Mouse (Mus musculus): ENCODE results near the gene Ddx46. TPM values are rescaled to one million over a fixed set of nuclear protein-coding genes. Genes with fewer than 3 reads are reported as not detected.
"Not testable (repeated sequence)": the region's sequence is repeated elsewhere in the genome, so short reads cannot be mapped to it uniquely, and the experiment has no call there.

Gene Ddx46
- polyA plus RNA-seq, 1 experiment, result 15.2 TPM

- Histone ChIP-seq H3K79me3 (ENCODE audit: low read depth) (peaks cover 43% of the 10 kb centered on the region), H3ac (ENCODE audit: control insufficient read depth, insufficient read length, low read depth) (peak within 1 kb of the TSS; percentile 73)
- TF ChIP-seq MAX (IDR thresholded peaks at IDR 0.05) (peak; percentile 81), MYOD1 (IDR thresholded peaks at IDR 0.05; ENCODE audit: control insufficient read depth, insufficient read length, low read depth) (peak; percentile 47), CEBPB (IDR thresholded peaks at IDR 0.05; ENCODE audit: low read depth) (no peak)
These were observed 57.9 kb downstream of the Ddx46 start, which contains the start of gene B230219D22Rik for GRCm38 (mm10) chr13:55692535-55693242. TSS of gene B230219D22Rik (plus strand) at chr13:55693124.

GRCm38 (mm10) chr13:55693243-55693721, 58.5 kb downstream of the Ddx46 start:
- Histone ChIP-seq H3K36me3 (ENCODE audit: control insufficient read depth, insufficient read depth) (peaks cover 12% of the 10 kb centered on the region), H3ac (ENCODE audit: control insufficient read depth, insufficient read length, low read depth) (peak overlapping the region; percentile 73), H3K79me3 (ENCODE audit: low read depth) (peaks cover 49% of the 10 kb centered on the region), H3K79me2 (ENCODE audit: control insufficient read depth, insufficient read depth) (peaks cover 54% of the 10 kb centered on the region), H3K4me3 (ENCODE audit: insufficient read depth, poor library complexity, severe bottlenecking) (peak overlapping the region; percentile 76), H3K27me3 (ENCODE audit: control insufficient read depth, insufficient read depth, insufficient read length) (no peaks in the 10 kb centered on the region)
- TF ChIP-seq MYOG (IDR thresholded peaks at IDR 0.05; ENCODE audit: control insufficient read depth, extremely low read depth, insufficient read length) (no peak), CTCF (IDR thresholded peaks at IDR 0.05; ENCODE audit: control insufficient read depth, insufficient read depth, insufficient read length) (no peak), MYOD1 (IDR thresholded peaks at IDR 0.05; ENCODE audit: control insufficient read depth, insufficient read length, low read depth) (no peak), CEBPB (IDR thresholded peaks at IDR 0.05; ENCODE audit: low read depth) (no peak), USF1 (IDR thresholded peaks at IDR 0.05; ENCODE audit: low read depth) (no peak), MAX (IDR thresholded peaks at IDR 0.05) (no peak)

More at GRCm38 (mm10) chr13:55692535-55693242, 57.9 kb downstream of the Ddx46 start, which contains the start of gene B230219D22Rik:
- Histone ChIP-seq H3K36me3 (ENCODE audit: control insufficient read depth, insufficient read depth) (peaks cover 6% of the 10 kb centered on the region), H3K4me3 (ENCODE audit: insufficient read depth, poor library complexity, severe bottlenecking) (peak within 1 kb of the TSS; percentile 76), H3K27me3 (ENCODE audit: control insufficient read depth, insufficient read depth, insufficient read length) (no peaks in the 10 kb centered on the region), H3K79me2 (ENCODE audit: control insufficient read depth, insufficient read depth) (peaks cover 49% of the 10 kb centered on the region)

DNA sequence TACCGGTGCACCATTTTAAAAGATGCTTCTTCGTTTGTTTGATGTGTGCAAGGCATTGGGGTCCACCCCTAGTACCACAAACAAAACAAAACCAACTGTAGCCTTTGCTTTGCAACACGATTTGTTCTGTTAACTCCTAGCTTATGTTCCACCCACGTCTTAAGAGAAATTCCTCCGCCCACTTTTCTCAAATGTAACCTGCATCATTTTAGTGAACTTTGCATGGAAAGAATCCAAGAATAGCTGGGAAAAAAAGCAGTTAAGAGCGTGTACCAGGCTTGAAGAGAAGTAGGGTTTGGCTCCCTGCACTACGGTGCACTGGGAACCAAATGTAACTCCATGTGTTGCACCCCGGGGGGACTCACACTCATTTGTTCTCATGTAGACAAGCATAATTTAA, 59.3 kb downstream of the Ddx46 start:
- peak overlapping the region; percentile 70 for H3ac ChIP-seq (ENCODE audit: control insufficient read depth, insufficient read length, low read depth)
- H3K27me3 ChIP-seq (ENCODE audit: control insufficient read depth, insufficient read depth, insufficient read length), result no peaks in the 10 kb centered on the region
- peaks cover 20% of the 10 kb centered on the region for H3K36me3 ChIP-seq (ENCODE audit: control insufficient read depth, insufficient read depth)

DNA sequence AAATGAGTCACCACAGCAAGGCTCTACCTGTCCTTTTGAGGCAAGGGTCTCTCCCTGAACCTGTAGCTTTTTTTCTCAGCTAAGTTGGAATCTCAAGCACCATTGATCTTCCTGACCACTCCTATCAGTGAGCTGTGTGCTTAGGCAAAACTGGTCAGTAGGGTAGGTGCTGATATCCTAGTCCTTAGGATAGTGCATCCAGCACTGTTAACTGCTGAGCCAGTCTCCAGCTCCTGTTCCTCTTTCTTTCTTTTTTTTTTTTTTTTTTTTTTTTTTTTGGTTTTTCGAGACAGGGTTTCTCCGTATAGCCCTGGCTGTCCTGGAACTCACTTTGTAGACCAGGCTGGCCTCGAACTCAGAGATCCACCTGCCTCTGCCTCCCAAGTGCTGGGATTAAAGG, 61.2 kb downstream of the Ddx46 start:
- H3K4me3 ChIP-seq (ENCODE audit: insufficient read depth, poor library complexity, severe bottlenecking); H3K27me3 ChIP-seq (ENCODE audit: control insufficient read depth, insufficient read depth, insufficient read length); H3ac ChIP-seq (ENCODE audit: control insufficient read depth, insufficient read length, low read depth): not testable (repeated sequence)
- peaks cover 36% of the 10 kb centered on the region for H3K36me3 ChIP-seq (ENCODE audit: control insufficient read depth, insufficient read depth)
- peaks cover 73% of the 10 kb centered on the region for H3K79me3 ChIP-seq (ENCODE audit: low read depth)
- H3K79me2 ChIP-seq (ENCODE audit: control insufficient read depth, insufficient read depth), result peaks cover 82% of the 10 kb centered on the region

More for the DNA sequence above, 59.3 kb downstream of the Ddx46 start:
- TF ChIP-seq MAX (IDR thresholded peaks at IDR 0.05) (no peak), CEBPB (IDR thresholded peaks at IDR 0.05; ENCODE audit: low read depth) (no peak), MYOD1 (IDR thresholded peaks at IDR 0.05; ENCODE audit: control insufficient read depth, insufficient read length, low read depth) (no peak), USF1 (IDR thresholded peaks at IDR 0.05; ENCODE audit: low read depth) (no peak), FOSL1 (IDR thresholded peaks at IDR 0.05; ENCODE audit: insufficient read depth, low read length, poor library complexity, severe bottlenecking) (no peak), MYOG (IDR thresholded peaks at IDR 0.05; ENCODE audit: control insufficient read depth, extremely low read depth, insufficient read length) (no peak), CTCF (IDR thresholded peaks at IDR 0.05; ENCODE audit: control insufficient read depth, insufficient read depth, insufficient read length) (no peak)
- peaks cover 57% of the 10 kb centered on the region for H3K79me3 ChIP-seq (ENCODE audit: low read depth)
- peak overlapping the region; percentile 76 for H3K4me3 ChIP-seq (ENCODE audit: insufficient read depth, poor library complexity, severe bottlenecking)
- H3K79me2 ChIP-seq (ENCODE audit: control insufficient read depth, insufficient read depth), result peaks cover 63% of the 10 kb centered on the region

- H3K36me3 ChIP-seq (ENCODE audit: control insufficient read depth, insufficient read depth), result peaks cover 55% of the 10 kb centered on the region
- TF ChIP-seq USF1 (IDR thresholded peaks at IDR 0.05; ENCODE audit: low read depth) (no peak), MYOG (IDR thresholded peaks at IDR 0.05; ENCODE audit: control insufficient read depth, extremely low read depth, insufficient read length) (no peak), FOSL1 (IDR thresholded peaks at IDR 0.05; ENCODE audit: insufficient read depth, low read length, poor library complexity, severe bottlenecking) (no peak), MAX (IDR thresholded peaks at IDR 0.05) (no peak), CEBPB (IDR thresholded peaks at IDR 0.05; ENCODE audit: low read depth) (no peak), CTCF (IDR thresholded peaks at IDR 0.05; ENCODE audit: control insufficient read depth, insufficient read depth, insufficient read length) (no peak), MYOD1 (IDR thresholded peaks at IDR 0.05; ENCODE audit: control insufficient read depth, insufficient read length, low read depth) (no peak)
- H3K4me3 ChIP-seq (ENCODE audit: insufficient read depth, poor library complexity, severe bottlenecking), result no peak overlapping the region
- H3ac ChIP-seq (ENCODE audit: control insufficient read depth, insufficient read length, low read depth), result no peak overlapping the region
- H3K79me3 ChIP-seq (ENCODE audit: low read depth), result peaks cover 37% of the 10 kb centered on the region
- H3K27me3 ChIP-seq (ENCODE audit: control insufficient read depth, insufficient read depth, insufficient read length), result no peaks in the 10 kb centered on the region
- H3K79me2 ChIP-seq (ENCODE audit: control insufficient read depth, insufficient read depth), result peaks cover 49% of the 10 kb centered on the region
These were observed 69.5 kb downstream of the Ddx46 start for GRCm38 (mm10) chr13:55704301-55704700.

- Histone ChIP-seq H3ac (ENCODE audit: control insufficient read depth, insufficient read length, low read depth) (no peak overlapping the region), H3K4me3 (ENCODE audit: insufficient read depth, poor library complexity, severe bottlenecking) (no peak overlapping the region), H3K36me3 (ENCODE audit: control insufficient read depth, insufficient read depth) (no peaks in the 10 kb centered on the region), H3K27me3 (ENCODE audit: control insufficient read depth, insufficient read depth, insufficient read length) (no peaks in the 10 kb centered on the region), H3K79me3 (ENCODE audit: low read depth) (peaks cover 4% of the 10 kb centered on the region), H3K79me2 (ENCODE audit: control insufficient read depth, insufficient read depth) (peaks cover 25% of the 10 kb centered on the region)
- no peak for TF ChIP-seq FOSL1 (IDR thresholded peaks at IDR 0.05; ENCODE audit: insufficient read depth, low read length, poor library complexity, severe bottlenecking)
- no peak for TF ChIP-seq CEBPB (IDR thresholded peaks at IDR 0.05; ENCODE audit: low read depth)
- no peak for TF ChIP-seq MYOG (IDR thresholded peaks at IDR 0.05; ENCODE audit: control insufficient read depth, extremely low read depth, insufficient read length)
- TF ChIP-seq MAX (IDR thresholded peaks at IDR 0.05), result no peak
These were observed 78.0 kb downstream of the Ddx46 start for GRCm38 (mm10) chr13:55712846-55713245.
